Mouse (Mus musculus): Measurements from ENCODE around the gene Slc25a41. TPM values are rescaled to one million over a fixed set of nuclear protein-coding genes. Genes with fewer than 3 reads are reported as not detected.
"Not testable (repeated sequence)": the region's sequence is repeated elsewhere in the genome, so short reads cannot be mapped to it uniquely, and the experiment has no call there.

Slc25a41 gene
- polyA plus RNA-seq, 1 experiment, result 0.13 TPM

DNA sequence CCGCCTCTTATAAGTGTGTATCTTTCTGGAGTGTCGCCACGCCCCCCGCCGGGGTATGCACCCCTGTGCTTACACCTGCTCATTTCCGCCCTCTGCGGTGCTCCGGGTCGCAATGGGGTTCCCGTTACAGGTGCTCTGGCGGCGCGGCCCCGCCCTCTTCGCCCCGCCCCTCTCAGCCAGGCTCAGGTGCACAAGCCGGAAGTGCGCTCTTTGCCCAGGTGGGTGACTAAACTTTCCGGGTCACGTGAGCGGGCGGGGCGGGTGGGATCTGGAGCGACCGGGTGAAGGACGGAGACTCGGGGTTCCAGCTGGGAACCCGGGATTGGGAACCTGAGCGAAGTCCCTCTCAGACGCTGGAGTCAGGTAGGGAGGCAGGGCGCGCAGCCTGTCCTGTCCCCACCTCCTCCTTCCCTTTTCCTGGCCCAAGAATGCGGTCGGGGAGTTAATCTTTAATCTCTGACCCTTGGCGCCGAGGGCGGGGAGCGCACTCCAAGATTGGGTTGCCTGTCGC is 20.6 kb upstream of the Slc25a41 start:
- WGBS, result 1% methylated on average over 39 of the region's 39 CpGs
- H3K36me3 ChIP-seq (ENCODE audit: control insufficient read depth, insufficient read depth, low read length), result peaks cover 4% of the 10 kb centered on the region; the same call in 1 of the 2 replicates
- peaks cover 6% of the 10 kb centered on the region; the same call in 1 of the 2 replicates for H3K4me1 ChIP-seq (ENCODE audit: control insufficient read depth, insufficient read depth, low read length)
- H3K4me3 ChIP-seq (ENCODE audit: insufficient read depth, low read depth, low read length), result peak overlapping the region; percentile 90
- TF ChIP-seq CTCF (conservative IDR thresholded peaks at IDR 0.05; ENCODE audit: insufficient read depth, insufficient read length, low read depth, low read length) (no peak), POLR2A (IDR thresholded peaks at IDR 0.05; ENCODE audit: low read depth, low read length) (no peak)
- H3K27ac ChIP-seq (ENCODE audit: insufficient read depth, low read depth, low read length), result peak overlapping the region; percentile 100
- H3K27me3 ChIP-seq (replicated peaks; ENCODE audit: control insufficient read depth, insufficient read depth, low read length), result no peaks in the 10 kb centered on the region
- DNase-seq, result peak; percentile 93

DNA sequence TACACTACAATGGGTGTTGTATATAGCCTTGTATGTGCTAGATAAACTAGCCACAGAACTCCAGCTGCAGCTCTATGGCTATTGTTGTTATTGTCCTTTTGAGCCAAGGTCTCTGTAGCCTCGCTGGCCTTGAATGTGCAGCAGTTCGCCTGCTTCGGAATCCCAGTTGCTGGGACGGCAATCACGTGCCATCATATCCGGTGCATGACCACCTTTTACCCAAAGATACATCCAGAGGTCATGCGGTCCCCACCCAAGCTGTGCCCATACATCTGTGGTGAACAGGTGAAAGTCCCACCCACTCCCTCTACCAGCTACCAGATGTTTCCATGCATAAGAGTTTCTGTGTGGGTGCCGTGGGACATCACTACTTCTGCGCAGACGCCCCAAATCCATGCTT is 19.6 kb upstream of the Slc25a41 start:
- Histone ChIP-seq H3K36me3 (ENCODE audit: control insufficient read depth, insufficient read depth, low read length) (peaks cover 4% of the 10 kb centered on the region; the same call in 1 of the 2 replicates), H3K4me3 (ENCODE audit: insufficient read depth, low read depth, low read length) (no peak overlapping the region), H3K4me1 (ENCODE audit: control insufficient read depth, insufficient read depth, low read length) (peaks cover 6% of the 10 kb centered on the region; the same call in 1 of the 2 replicates), H3K27ac (ENCODE audit: insufficient read depth, low read depth, low read length) (no peak overlapping the region; the same call in 1 of the 2 replicates), H3K27me3 (replicated peaks; ENCODE audit: control insufficient read depth, insufficient read depth, low read length) (no peaks in the 10 kb centered on the region)
- peak; percentile 7 for DNase-seq
- TF ChIP-seq CTCF (conservative IDR thresholded peaks at IDR 0.05; ENCODE audit: insufficient read depth, insufficient read length, low read depth, low read length) (no peak), POLR2A (IDR thresholded peaks at IDR 0.05; ENCODE audit: low read depth, low read length) (no peak)
- WGBS, result 35% methylated on average over 10 of the region's 10 CpGs

DNA sequence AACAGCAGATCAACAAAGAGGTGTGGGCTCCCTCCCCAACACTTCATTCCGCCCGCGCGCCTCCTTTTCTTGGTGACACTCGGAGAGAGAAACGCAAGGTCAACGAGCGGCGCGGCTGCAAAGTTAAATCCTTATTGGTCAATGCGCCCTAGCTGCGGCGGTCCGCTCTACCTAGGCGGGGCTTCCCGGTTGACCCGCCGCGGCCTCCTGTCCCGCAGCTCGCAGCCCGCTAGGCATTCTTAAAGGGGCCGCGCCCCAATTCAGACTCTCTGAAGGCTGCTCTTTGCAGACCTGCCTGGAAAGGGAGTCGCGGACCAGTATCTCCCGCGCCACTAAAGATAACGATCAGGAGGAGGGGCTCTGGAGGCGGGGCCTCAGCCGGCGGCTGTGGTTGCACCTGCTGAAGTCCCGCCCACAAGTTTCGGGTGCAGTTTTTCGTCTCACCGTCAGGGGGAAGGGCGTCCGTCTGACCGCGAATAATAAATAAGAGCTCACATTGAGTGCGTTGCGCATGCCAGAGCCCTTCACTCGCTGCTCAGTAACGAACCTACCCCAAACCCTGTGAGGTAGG is 18.9 kb upstream of the Slc25a41 start:
- peak; percentile 98 for DNase-seq
- Histone ChIP-seq H3K4me3 (ENCODE audit: insufficient read depth, low read depth, low read length) (peak overlapping the region; percentile 88), H3K4me1 (ENCODE audit: control insufficient read depth, insufficient read depth, low read length) (peaks cover 6% of the 10 kb centered on the region; the same call in 1 of the 2 replicates), H3K27me3 (replicated peaks; ENCODE audit: control insufficient read depth, insufficient read depth, low read length) (no peaks in the 10 kb centered on the region), H3K36me3 (ENCODE audit: control insufficient read depth, insufficient read depth, low read length) (peaks cover 2% of the 10 kb centered on the region; the same call in 1 of the 2 replicates), H3K27ac (ENCODE audit: insufficient read depth, low read depth, low read length) (peak overlapping the region; percentile 93)
- TF ChIP-seq POLR2A (IDR thresholded peaks at IDR 0.05; ENCODE audit: low read depth, low read length) (peak; percentile 3), CTCF (conservative IDR thresholded peaks at IDR 0.05; ENCODE audit: insufficient read depth, insufficient read length, low read depth, low read length) (peak; percentile 75)
- WGBS, result under 1% methylated on average over 44 of the region's 44 CpGs

DNA sequence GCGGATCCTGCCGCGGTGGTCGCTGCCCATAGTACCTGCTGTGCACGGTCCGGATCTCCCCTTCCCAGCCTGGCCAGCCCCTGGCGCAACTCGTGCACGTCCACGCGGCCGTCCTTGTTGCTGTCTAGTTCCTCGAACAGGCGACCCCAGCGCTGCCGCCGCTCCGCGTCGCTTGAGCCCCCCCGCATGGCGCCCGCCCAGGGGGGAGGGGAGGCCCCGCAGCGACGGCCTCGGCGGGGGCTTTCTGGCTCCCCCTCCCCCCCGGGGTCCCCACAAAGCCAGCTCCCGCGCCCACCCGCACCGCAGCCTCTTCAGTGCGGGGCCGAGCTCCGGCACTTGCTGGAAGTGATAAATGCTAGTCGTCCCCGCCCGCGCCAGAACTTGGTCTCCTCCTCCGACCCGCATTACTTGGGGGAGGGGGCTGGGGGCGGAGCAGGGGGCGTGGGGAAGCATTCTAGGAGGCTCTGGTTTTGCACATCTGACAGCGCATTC is 18.1 kb upstream of the Slc25a41 start, which contains the start of gene Slc25a23:
TSS of gene Slc25a23 (minus strand) at position 378 of the 492 bp plus-strand sequence.
- WGBS, result under 1% methylated on average over 44 of the region's 45 CpGs
- peaks cover 6% of the 10 kb centered on the region; the same call in 1 of the 2 replicates for H3K4me1 ChIP-seq (ENCODE audit: control insufficient read depth, insufficient read depth, low read length)
- peak within 1 kb of the TSS; percentile 88 for H3K4me3 ChIP-seq (ENCODE audit: insufficient read depth, low read depth, low read length)
- peak; percentile 75 for DNase-seq
- TF ChIP-seq POLR2A (IDR thresholded peaks at IDR 0.05; ENCODE audit: low read depth, low read length) (no peak), CTCF (conservative IDR thresholded peaks at IDR 0.05; ENCODE audit: insufficient read depth, insufficient read length, low read depth, low read length) (no peak)
- no peaks in the 10 kb centered on the region for H3K27me3 ChIP-seq (replicated peaks; ENCODE audit: control insufficient read depth, insufficient read depth, low read length)
- no peaks in the 10 kb centered on the region for H3K36me3 ChIP-seq (ENCODE audit: control insufficient read depth, insufficient read depth, low read length)
- H3K27ac ChIP-seq (ENCODE audit: insufficient read depth, low read depth, low read length), result peak within 1 kb of the TSS; percentile 93

DNA sequence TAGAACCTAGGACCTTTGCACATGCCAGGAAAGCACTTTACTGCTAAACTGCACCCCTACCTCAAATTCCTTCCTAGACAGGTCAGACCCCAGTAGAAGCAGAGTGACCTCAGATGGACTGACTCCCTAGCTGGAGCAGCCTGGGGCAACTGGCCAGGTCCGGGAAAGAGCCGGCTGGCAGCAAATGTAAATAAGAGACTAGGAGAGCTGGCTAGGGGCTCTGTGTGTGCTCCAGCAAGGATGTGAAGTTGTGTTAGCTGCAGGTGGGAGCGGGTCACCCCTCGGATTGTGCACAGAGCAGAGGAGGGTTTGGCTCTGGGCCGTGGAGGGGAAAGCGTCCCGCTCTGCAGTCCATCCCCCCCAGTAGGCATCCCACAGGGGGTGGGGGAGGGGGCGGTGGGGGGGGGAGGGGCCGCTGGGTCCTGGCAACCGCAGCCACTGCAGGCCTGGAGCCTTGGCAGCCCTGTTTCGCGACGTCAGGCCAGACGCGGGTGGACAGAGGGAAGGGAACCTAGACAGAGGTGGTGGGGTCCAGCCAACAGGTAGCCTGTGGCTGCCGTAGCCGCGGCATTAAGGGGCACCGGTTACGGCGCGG is 17.5 kb upstream of the Slc25a41 start, which contains the start of gene Crb3:
TSS of gene Crb3 (plus strand) at position 215 of the 595 bp plus-strand sequence.
- Histone ChIP-seq H3K36me3 (ENCODE audit: control insufficient read depth, insufficient read depth, low read length) (no peaks in the 10 kb centered on the region), H3K4me1 (ENCODE audit: control insufficient read depth, insufficient read depth, low read length) (peaks cover 6% of the 10 kb centered on the region; the same call in 1 of the 2 replicates), H3K4me3 (ENCODE audit: insufficient read depth, low read depth, low read length) (peak within 1 kb of the TSS; percentile 88), H3K27me3 (replicated peaks; ENCODE audit: control insufficient read depth, insufficient read depth, low read length) (no peaks in the 10 kb centered on the region), H3K27ac (ENCODE audit: insufficient read depth, low read depth, low read length) (peak within 1 kb of the TSS; percentile 75)
- peak; percentile 52 for DNase-seq
- no peak for TF ChIP-seq POLR2A (IDR thresholded peaks at IDR 0.05; ENCODE audit: low read depth, low read length)
- WGBS, result 3% methylated on average over 19 of the region's 22 CpGs

DNA sequence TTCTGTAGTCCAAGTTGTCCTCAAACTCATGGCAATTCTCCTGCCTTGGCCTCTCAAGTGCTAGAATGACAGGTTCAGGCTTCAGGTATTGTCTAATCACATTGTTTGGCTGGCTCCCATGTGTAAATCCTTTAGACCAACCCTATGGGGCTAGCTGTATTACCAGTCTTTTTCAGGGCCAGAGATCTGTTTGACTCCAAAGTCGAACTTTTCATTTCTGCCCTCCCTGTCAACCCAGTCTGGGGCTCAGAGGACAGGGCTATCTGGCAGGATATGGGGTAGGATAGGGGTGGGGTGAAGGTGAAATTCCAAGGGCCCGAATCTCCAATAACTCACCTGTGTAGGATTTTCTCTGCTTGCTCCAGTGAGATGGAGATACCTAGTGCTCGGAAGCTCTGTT is 14.8 kb upstream of the Slc25a41 start:
- DNase-seq, result no peak
- TF ChIP-seq POLR2A (IDR thresholded peaks at IDR 0.05; ENCODE audit: low read depth, low read length) (no peak), CTCF (conservative IDR thresholded peaks at IDR 0.05; ENCODE audit: insufficient read depth, insufficient read length, low read depth, low read length) (no peak)
- Histone ChIP-seq H3K27me3 (replicated peaks; ENCODE audit: control insufficient read depth, insufficient read depth, low read length) (no peaks in the 10 kb centered on the region), H3K4me1 (ENCODE audit: control insufficient read depth, insufficient read depth, low read length) (peaks cover 5% of the 10 kb centered on the region; the same call in 1 of the 2 replicates), H3K36me3 (ENCODE audit: control insufficient read depth, insufficient read depth, low read length) (no peaks in the 10 kb centered on the region; the same call in 1 of the 2 replicates), H3K27ac (ENCODE audit: insufficient read depth, low read depth, low read length) (no peak overlapping the region), H3K4me3 (ENCODE audit: insufficient read depth, low read depth, low read length) (no peak overlapping the region)
- 82% methylated on average over 3 of the region's 3 CpGs for WGBS

DNA sequence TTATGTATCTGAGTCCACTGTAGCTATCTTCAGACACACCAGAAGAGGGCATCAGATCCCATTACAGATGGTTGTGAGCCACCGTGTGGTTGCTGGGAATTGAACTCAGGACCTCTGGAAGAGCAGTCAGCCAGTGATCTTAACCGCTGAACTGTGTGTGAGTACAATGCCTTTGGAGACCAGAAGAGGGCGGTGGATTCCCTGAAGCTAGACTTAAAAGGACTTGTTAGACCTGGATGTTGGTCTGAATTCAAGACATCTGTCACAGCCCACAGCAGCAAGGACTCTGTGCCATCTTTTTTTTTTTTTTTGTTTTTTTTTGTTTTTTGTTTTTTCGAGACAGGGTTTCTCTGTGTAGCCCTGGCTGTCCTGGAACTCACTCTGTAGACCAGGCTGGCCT is 10.2 kb upstream of the Slc25a41 start:
- H3K27me3 ChIP-seq (replicated peaks; ENCODE audit: control insufficient read depth, insufficient read depth, low read length); H3K27ac ChIP-seq (ENCODE audit: insufficient read depth, low read depth, low read length); H3K4me3 ChIP-seq (ENCODE audit: insufficient read depth, low read depth, low read length); H3K4me1 ChIP-seq (ENCODE audit: control insufficient read depth, insufficient read depth, low read length); H3K36me3 ChIP-seq (ENCODE audit: control insufficient read depth, insufficient read depth, low read length): not testable (repeated sequence)
- 79% methylated on average over 4 of the region's 4 CpGs for WGBS
- TF ChIP-seq CTCF (conservative IDR thresholded peaks at IDR 0.05; ENCODE audit: insufficient read depth, insufficient read length, low read depth, low read length), result 0 out of 2 replicates have a peak, but pooled peaks have one; percentile 16
- DNase-seq, result peak; percentile 24

Measured in kidney, adult 2 months (tissue).